Mouse (Mus musculus) megakaryocyte, embryonic 14.5 days (primary cell): Measurements from ENCODE around the gene Twf2.

Experiments
- FLI1 ChIP-seq: IDR thresholded peaks from 2 replicates; pipeline ENCODE4 v1.6.1; 2012; ENCODE audit warnings: low read length, inconsistent platforms, mixed read lengths
- GATA1 ChIP-seq: IDR thresholded peaks from 3 replicates; pipeline ENCODE4 v1.6.1; 2012; ENCODE audit warnings: mixed read lengths, low read length, inconsistent platforms, borderline replicate concordance

DNA sequence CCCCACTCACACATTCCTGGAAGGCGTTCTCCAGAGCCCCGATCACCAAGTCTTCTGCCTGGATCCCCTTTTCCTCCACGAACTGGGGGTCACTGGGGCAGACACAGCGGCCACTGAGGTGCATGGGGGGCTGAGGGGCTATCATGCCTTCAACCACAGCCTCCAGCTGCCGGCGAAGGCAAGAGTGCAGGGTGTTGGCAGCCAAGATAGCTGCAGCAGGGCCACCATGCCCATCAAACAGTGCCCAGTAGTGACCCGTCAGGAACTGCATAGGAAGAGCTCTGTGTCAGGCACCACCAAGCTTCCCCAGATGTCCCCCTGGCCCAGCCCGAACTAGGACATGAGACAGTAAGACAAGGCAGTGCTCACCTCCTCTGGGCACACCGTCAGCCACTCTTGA is 5.2 kb upstream of the Twf2 start:
- TF ChIP-seq GATA1 (no peak), FLI1 (no peak)
